Mouse (Mus musculus) ZHBTc4 (cell line): ENCODE results near the gene Olfr71.
A peak's percentile ranks its signal among the peaks of the same experiment; 100 is the strongest.

Experiments
- DNase-seq: peaks from one replicate; pipeline ENCODE4 v3.0.0-alpha.2; 2011; ENCODE audit warnings: low read depth, low spot score

Olfr71 gene

GRCm38 (mm10) chr4:43713652-43714219 is 3.7 kb upstream of the Olfr71 start:
- no peak for DNase-seq

DNA sequence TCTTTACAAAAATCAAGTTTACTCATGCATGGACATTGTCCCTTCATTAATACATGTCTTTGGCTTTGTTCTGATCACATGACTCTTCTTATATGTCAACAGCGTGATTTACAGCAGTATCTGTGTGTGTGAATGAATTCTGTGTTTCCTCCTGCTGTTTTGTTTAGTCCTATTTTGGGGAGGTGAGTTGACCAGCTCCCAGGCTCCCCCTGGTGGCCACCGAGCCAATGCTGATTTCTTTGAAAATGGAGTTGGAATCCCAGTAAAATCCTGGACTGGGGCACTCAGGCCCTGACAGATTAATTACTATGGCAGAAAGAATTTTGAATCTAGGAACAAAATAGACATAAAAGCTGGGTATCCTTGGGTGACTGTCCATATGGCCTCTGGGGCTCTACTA is 1.8 kb upstream of the Olfr71 start:
- peak; percentile 76 for DNase-seq

- no peak for DNase-seq
Measured at GRCm38 (mm10) chr4:43705991-43706390, 4.1 kb downstream of the Olfr71 start.

- DNase-seq, result no peak
Measured at GRCm38 (mm10) chr4:43703851-43704250, 6.2 kb downstream of the Olfr71 start.

DNA sequence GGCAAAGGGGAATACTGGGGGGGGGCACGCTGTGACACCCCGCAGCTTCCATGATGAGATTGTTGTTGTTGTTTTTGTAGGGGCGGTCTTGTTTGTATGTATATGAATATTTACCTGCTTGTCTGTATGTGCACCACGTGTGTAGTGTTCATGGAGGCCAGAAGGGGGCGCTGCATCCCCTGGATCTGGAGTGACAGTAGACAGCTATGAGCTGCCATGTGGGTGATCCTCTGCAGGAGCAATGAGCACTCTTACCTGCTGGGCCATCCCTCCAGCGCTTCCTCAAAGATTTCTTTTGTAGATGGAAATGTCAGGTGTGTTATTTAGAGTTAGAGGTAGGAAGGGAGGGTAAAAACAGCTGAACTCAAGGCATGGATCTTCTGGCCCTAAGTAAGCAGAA is 6.6 kb downstream of the Olfr71 start:
- peak; percentile 83 for DNase-seq

DNA sequence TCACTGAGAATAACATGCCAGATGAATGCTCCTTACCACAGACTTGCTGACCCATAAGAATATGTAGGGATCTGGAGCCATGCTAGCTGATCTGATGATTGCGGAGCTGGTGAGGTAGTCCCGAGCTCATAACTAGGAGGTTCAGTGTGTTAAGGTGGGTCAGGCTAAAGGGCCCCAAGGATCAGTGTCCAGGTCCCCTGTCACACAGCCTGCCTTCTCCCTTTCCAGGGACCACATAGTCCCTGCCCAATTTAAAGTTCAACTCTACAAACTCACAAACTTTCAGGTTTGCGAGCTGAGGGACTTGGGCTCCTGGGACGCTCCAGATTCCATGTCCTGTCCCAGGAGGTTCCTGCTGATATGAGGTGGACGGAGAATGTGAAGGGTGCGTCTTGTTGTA is 9.3 kb downstream of the Olfr71 start, which contains the start of gene Olfr70:
TSS of gene Olfr70 (minus strand) at position 101 of the 400 bp plus-strand sequence.
- no peak for DNase-seq

DNA sequence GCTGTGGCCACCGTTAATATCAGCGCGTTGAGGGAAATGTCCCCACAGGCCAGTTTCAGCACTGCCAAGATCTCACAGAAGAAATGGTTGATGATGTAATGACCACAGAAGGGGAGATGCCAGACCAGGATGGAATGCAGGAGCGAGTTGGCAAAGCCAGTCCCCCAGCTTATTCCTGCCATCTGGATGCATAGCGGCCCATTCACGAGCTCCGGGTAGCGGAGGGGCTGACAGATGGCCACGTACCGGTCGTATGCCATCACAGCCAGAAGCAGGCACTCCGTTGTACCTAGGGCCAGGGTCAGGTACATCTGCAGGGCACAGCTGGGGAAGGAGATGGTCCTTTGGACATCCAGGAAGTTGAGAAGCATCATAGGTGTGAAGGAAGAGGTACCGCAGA is 13.5 kb downstream of the Olfr71 start:
- no peak for DNase-seq

GRCm38 (mm10) chr4:43695249-43695671 is 14.8 kb downstream of the Olfr71 start:
- peak; percentile 37 for DNase-seq

- DNase-seq, result no peak
Measured at GRCm38 (mm10) chr4:43694439-43695248, 15.4 kb downstream of the Olfr71 start.

DNA sequence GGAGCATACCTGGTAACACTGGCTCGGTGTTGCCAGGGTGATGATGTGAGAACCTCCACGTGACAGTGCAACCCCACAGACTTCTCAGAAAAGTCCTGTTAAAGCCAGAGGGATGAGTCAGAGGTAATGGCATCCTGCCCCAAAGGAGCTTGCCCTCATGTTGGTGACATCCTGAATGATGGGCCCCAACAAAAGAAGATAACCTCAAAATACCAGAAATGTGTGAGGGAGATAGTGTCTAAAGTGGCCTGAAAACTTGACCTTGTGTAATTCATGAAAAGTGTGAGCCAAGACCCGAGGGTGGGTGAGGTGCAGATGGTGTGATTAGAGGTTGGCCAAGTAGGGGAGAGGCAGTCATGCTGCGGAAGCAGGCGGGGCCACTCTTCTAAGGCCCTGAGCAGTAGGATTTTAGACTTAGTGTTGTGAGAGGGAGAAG is 16.2 kb downstream of the Olfr71 start:
- DNase-seq, result peak; percentile 23

DNA sequence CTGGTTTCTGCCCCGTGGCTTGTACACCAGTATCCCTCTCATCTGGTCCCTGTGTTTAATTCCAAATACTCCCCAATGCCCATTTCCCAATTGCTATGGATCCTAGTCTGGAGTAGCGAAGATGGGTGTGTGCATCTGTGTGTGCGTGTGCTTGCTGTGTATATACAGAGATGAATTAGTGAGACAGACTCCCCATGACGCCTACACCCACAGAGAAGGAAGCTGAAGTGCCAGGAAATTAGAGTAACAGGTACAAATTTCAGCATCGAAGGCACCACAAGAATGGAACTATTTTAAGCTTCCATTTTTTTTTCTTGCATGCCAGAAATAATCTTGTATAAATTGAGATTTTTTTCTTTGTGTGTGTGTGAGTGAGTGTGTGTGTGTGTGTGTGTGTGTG is 19.0 kb downstream of the Olfr71 start:
- DNase-seq, result no peak

- no peak for DNase-seq
Measured at GRCm38 (mm10) chr4:43690021-43690420, 20.0 kb downstream of the Olfr71 start.

- no peak for DNase-seq
Measured at GRCm38 (mm10) chr4:43679416-43680043, 30.5 kb downstream of the Olfr71 start.

GRCm38 (mm10) chr4:43678541-43678940 is 31.5 kb downstream of the Olfr71 start:
- DNase-seq, result no peak

- DNase-seq, result peak; percentile 74
Measured at GRCm38 (mm10) chr4:43675608-43676007, 34.4 kb downstream of the Olfr71 start.

DNA sequence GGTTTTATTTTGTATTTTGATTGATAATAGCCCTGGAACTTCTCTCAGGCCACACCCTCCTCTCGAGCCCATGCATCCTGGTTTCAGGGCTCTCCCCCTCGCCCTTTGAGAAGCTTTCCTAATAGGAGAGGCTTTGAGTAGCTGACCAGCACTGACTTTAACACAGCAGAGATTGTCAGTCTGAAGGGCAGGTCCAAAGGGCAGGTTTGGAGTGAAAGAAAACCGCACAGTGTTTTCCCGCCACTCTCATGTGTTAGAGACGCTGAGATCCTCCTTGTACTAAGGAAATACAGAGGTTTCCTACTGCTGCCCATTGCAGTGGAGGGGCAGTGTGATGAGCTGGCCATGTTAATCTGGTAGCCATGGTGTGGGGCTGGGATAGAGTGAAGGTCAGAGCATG is 35.1 kb downstream of the Olfr71 start:
- no peak for DNase-seq

- DNase-seq, result no peak
Measured at GRCm38 (mm10) chr4:43673703-43674102, 36.4 kb downstream of the Olfr71 start.

DNA sequence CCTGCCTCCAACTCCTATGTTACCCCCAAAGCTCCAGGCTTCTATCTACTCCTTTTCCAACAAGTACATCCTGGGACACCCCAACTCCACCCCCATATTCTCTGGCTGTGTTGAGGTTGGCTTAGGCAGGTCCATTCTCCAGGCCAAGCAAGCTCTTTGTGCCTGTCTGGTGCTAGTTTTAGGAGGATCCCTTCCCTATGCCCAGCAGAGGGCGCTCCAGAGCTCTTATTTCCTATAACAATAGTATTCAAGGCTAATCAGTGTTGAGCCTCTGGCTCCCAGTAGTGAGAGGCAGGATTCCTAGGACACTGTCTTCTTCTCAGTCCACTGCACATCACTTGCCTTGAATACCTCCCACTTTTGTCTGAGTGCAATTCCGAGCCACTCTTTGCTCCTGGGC is 38.0 kb downstream of the Olfr71 start:
- DNase-seq, result peak; percentile 92

GRCm38 (mm10) chr4:43669428-43669794 is 40.6 kb downstream of the Olfr71 start:
- no peak for DNase-seq

- peak; percentile 94 for DNase-seq
Measured at GRCm38 (mm10) chr4:43668782-43669427, 41.1 kb downstream of the Olfr71 start, which contains the start of the genes Tmem8b and Fam221b. TSS of gene Tmem8b (plus strand) at chr4:43668971. TSS of gene Fam221b (minus strand) at chr4:43669145.

DNA sequence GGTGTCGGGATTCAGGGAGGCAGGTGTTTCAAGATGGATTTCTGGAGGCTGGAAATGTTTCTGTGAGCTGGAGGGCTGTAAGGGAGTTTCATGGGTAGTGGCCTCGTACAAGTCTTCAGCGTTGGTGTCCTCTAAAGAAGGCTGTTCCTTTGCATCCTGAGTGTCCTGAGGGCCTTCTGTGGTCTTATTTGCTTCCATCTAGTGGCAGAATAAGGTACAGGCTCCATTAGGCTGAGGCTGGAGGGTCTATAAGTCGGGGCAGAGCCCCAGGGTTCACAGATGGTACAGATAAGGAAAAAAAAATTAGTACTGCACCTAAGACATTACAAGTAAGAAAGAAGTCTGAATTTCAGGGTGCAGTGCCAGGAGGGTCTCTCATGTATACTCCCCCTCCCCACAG is 43.6 kb downstream of the Olfr71 start:
- peak; percentile 46 for DNase-seq

GRCm38 (mm10) chr4:43657146-43657545 is 52.9 kb downstream of the Olfr71 start:
- DNase-seq, result peak; percentile 42
